ENCODE assay signal across 19 mouse cellular contexts in genomic region chr4:85387676-85388075, GRCm38 (mm10).
"Had no signal": no experiment of that assay in that cellular context is flagged by ENCODE, and none has a peak within 500 bp of the region (broad histone marks: within the 10 kb centered on the region; RNA-seq: fewer than 3 reads in every experiment).

No protein-coding gene starts in this region.

- DNase-seq: kidney, adult 9 months; kidney, postnatal 14 days; kidney, postnatal 4 days; left cerebral cortex, postnatal 4 days; liver, postnatal 0 days; lung, embryonic 14.5 days; right cerebral cortex, adult 18-20 months; right cerebral cortex, postnatal 14 days; right cerebral cortex, postnatal 4 days; thymus, postnatal 36 days had no signal

- H3K4me3 ChIP-seq: limb, embryonic 12.5 days; limb, embryonic 15.5 days; midbrain, embryonic 10.5 days; midbrain, embryonic 13.5 days; myocyte; neural tube, embryonic 13.5 days had no signal

- H3K27ac ChIP-seq: limb, embryonic 12.5 days; limb, embryonic 15.5 days; liver, embryonic 14.5 days; macrophage; midbrain, embryonic 10.5 days; midbrain, embryonic 13.5 days; neural tube, embryonic 13.5 days; stomach, postnatal 0 days had no signal
